In genomic region chr17:88173354-88174032, GRCm38 (mm10) we compare ENCODE assay signal across 18 mouse cellular contexts.
DNase-seq lines count a peak whose midpoint lies in the region; ATAC-seq and TF ChIP-seq lines count a peak whose summit lies in the region.
"Had no signal": no experiment of that assay in that cellular context is flagged by ENCODE, and none has a peak within 500 bp of the region (broad histone marks: within the 10 kb centered on the region; RNA-seq: fewer than 3 reads in every experiment).

No protein-coding gene starts in this region.

- no peak overlapping the region for H3K9ac ChIP-seq in heart, adult 2 months (ENCODE audit: low read depth, low read length)
- H3K9ac ChIP-seq in stomach, postnatal 0 days (ENCODE audit: low read length), result no peak overlapping the region
- H3K9ac ChIP-seq: forebrain, embryonic 12.5 days; heart, embryonic 15.5 days; hindbrain, embryonic 13.5 days; limb, embryonic 12.5 days; midbrain, embryonic 13.5 days had no signal

- no peak for ATAC-seq in stomach, postnatal 0 days (ENCODE audit: low FRiP score, low TSS enrichment)

- H3K27me3 ChIP-seq in heart, adult 2 months (ENCODE audit: control insufficient read depth, insufficient read depth, low read length), result no peaks in the 10 kb centered on the region
- no peaks in the 10 kb centered on the region for H3K27me3 ChIP-seq in stomach, postnatal 0 days (ENCODE audit: control insufficient read depth, insufficient read depth, low read length)
- H3K27me3 ChIP-seq: forebrain, embryonic 12.5 days; heart, embryonic 15.5 days; hindbrain, embryonic 13.5 days; limb, embryonic 12.5 days; midbrain, embryonic 13.5 days had no signal

- no peaks in the 10 kb centered on the region for H3K79me2 ChIP-seq in heart, adult 2 months (replicated peaks; ENCODE audit: control insufficient read depth, insufficient read depth, low read length)

- WGBS in heart, adult 2 months, result 44% methylated on average over 4 of the region's 4 CpGs
- 63% methylated on average over 4 of the region's 4 CpGs for WGBS in stomach, postnatal 0 days

- H3K27ac ChIP-seq in heart, adult 2 months, result no peak overlapping the region
- no peak overlapping the region for H3K27ac ChIP-seq in stomach, postnatal 0 days (replicated peaks)
- H3K27ac ChIP-seq: forebrain, embryonic 12.5 days; heart, embryonic 15.5 days; hindbrain, embryonic 13.5 days; limb, embryonic 12.5 days; midbrain, embryonic 13.5 days had no signal

- no peak overlapping the region for H3K4me3 ChIP-seq in heart, adult 2 months
- H3K4me3 ChIP-seq in stomach, postnatal 0 days (ENCODE audit: low read depth, low read length), result no peak overlapping the region
- H3K4me3 ChIP-seq: forebrain, embryonic 12.5 days; heart, embryonic 15.5 days; hindbrain, embryonic 13.5 days; limb, embryonic 12.5 days; midbrain, embryonic 13.5 days had no signal

- intact Hi-C loops in heart, adult 2 months (cut with DNase I), result no loop called here
- intact Hi-C loops in heart, postnatal 14 days (cut with DNase I), result no loop called here
- intact Hi-C loops in left cerebral cortex, postnatal 36 days (cut with DNase I), result no loop called here

- H3K4me1 ChIP-seq in heart, adult 2 months (ENCODE audit: control insufficient read depth, insufficient read depth, low read length), result no peaks in the 10 kb centered on the region
- H3K4me1 ChIP-seq in stomach, postnatal 0 days (replicated peaks; ENCODE audit: control insufficient read depth, insufficient read depth), result no peaks in the 10 kb centered on the region
- H3K4me1 ChIP-seq: forebrain, embryonic 12.5 days; heart, embryonic 15.5 days; hindbrain, embryonic 13.5 days; limb, embryonic 12.5 days; midbrain, embryonic 13.5 days had no signal

- H3K36me3 ChIP-seq in heart, adult 2 months (ENCODE audit: control insufficient read depth, insufficient read depth, low read length), result no peaks in the 10 kb centered on the region
- no peaks in the 10 kb centered on the region for H3K36me3 ChIP-seq in stomach, postnatal 0 days (ENCODE audit: control insufficient read depth, insufficient read depth, low read length)
- H3K36me3 ChIP-seq: forebrain, embryonic 12.5 days; heart, embryonic 15.5 days; hindbrain, embryonic 13.5 days; limb, embryonic 12.5 days; midbrain, embryonic 13.5 days had no signal

- H3K4me2 ChIP-seq in stomach, postnatal 0 days (replicated peaks; ENCODE audit: low read depth), result no peak overlapping the region
- H3K4me2 ChIP-seq: forebrain, embryonic 12.5 days; hindbrain, embryonic 13.5 days; limb, embryonic 12.5 days; midbrain, embryonic 13.5 days had no signal

- no peak for TF ChIP-seq POLR2A in heart, adult 2 months (IDR thresholded peaks at IDR 0.05; ENCODE audit: insufficient read depth, low read depth, low read length)

- 0 out of 2 replicates have a peak, but pooled peaks have one; percentile 8 for TF ChIP-seq CTCF in heart, adult 2 months (IDR thresholded peaks at IDR 0.05)
- peak; percentile 22; the same call in 1 of the 2 replicates for TF ChIP-seq CTCF in stomach, postnatal 0 days (IDR thresholded peaks at IDR 0.05; ENCODE audit: low read depth)

- TF ChIP-seq EP300 in heart, adult 2 months (IDR thresholded peaks at IDR 0.05; ENCODE audit: insufficient read depth, low read depth, low read length), result no peak
- TF ChIP-seq EP300 in stomach, postnatal 0 days (optimal IDR thresholded peaks at IDR 0.05), result no peak

- H3K9me3 ChIP-seq in stomach, postnatal 0 days (ENCODE audit: control insufficient read depth, low read length), result 0 out of 2 replicates have a peak, but pooled peaks cover 4% of the 10 kb centered on the region
- H3K9me3 ChIP-seq: forebrain, embryonic 12.5 days; heart, embryonic 15.5 days; hindbrain, embryonic 13.5 days; midbrain, embryonic 13.5 days had no signal

- no peak for DNase-seq in heart, adult 2 months
- no peak for DNase-seq in heart, postnatal 14 days
- DNase-seq in lung, postnatal 10 days, result peak; percentile 38
- no peak for DNase-seq in lung, adult 18-20 months
- DNase-seq in MEL-GATA-1-ER (ENCODE audit: extremely low read depth, low read depth), result peak; percentile 43
- DNase-seq in stomach, postnatal 0 days (ENCODE audit: low spot score), result no peak
- no peak for DNase-seq in left cerebral cortex, postnatal 36 days (ENCODE audit: low spot score in 2 of 2)
- no peak for DNase-seq in layer of hippocampus, postnatal 25 days (ENCODE audit: extremely low spot score in 1 of 2, low spot score in 1 of 2)
- DNase-seq: adrenal gland, adult 8-10 months; cerebellum, adult 9-10 months; kidney, adult 11 months; layer of hippocampus, postnatal 36 days; thymus, postnatal 36 days had no signal

Comparison
In these comparisons a context has a peak if more than half of its experiments do, and no peak if none do; other contexts are left out.
1. DNase-seq: peak in lung, postnatal 10 days (single experiment) and MEL-GATA-1-ER (single experiment); none in heart, adult 2 months (0 of 2), heart, postnatal 14 days (0 of 2), lung, adult 18-20 months (0 of 2), stomach, postnatal 0 days (single experiment), left cerebral cortex, postnatal 36 days (0 of 2) and layer of hippocampus, postnatal 25 days (0 of 2).